In the genomic region with DNA sequence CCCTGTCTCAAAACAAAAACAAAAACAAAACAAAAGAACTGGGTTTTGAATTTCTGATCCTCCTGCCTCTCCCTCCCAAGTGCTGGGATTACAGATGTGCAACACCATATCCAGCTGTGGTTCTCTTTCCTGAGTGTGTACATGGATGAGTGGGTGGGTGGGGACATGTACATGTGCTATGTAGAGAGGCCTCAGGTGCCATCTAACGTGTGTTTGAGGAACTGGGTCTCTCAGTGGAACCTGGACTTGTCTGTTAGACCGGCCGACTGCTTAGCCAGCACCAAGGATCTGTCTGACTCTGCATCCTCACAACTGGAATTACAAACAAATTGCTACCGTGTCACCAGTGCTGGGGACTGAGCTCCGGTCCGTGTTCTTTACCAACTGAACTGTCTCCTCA, we compare ENCODE assay signal across 23 mouse cellular contexts. TPM values are rescaled to one million over a fixed set of nuclear protein-coding genes. Genes with fewer than 3 reads are reported as not detected.
A peak's percentile ranks its signal among the peaks of the same experiment; 100 is the strongest.
DNase-seq lines count a peak whose midpoint lies in the region; ATAC-seq and TF ChIP-seq lines count a peak whose summit lies in the region.
"Had no signal": no experiment of that assay in that cellular context is flagged by ENCODE, and none has a peak within 500 bp of the region (broad histone marks: within the 10 kb centered on the region; RNA-seq: fewer than 3 reads in every experiment).

No protein-coding gene starts in this region.

- no peak for TF ChIP-seq POLR2A in cerebellum, adult 2 months (IDR thresholded peaks at IDR 0.05; ENCODE audit: borderline replicate concordance, insufficient read depth, low read length)

- ATAC-seq in liver, embryonic 16.5 days (ENCODE audit: low read depth) = no peak
- ATAC-seq: forebrain, embryonic 16.5 days had no signal

- TF ChIP-seq CTCF in cerebellum, adult 2 months (IDR thresholded peaks at IDR 0.05; ENCODE audit: borderline replicate concordance, insufficient read depth, low read depth, low read length) = no peak

- H3K4me1 ChIP-seq in liver, embryonic 16.5 days (ENCODE audit: control insufficient read depth, low read depth, low read length) = peaks cover 29% of the 10 kb centered on the region
- H3K4me1 ChIP-seq in cerebellum, adult 2 months (ENCODE audit: control insufficient read depth, insufficient read depth, low read length) = peaks cover 9% of the 10 kb centered on the region

- H3K4me2 ChIP-seq in liver, embryonic 16.5 days (ENCODE audit: low read depth, low read length) = no peak overlapping the region

- DNase-seq in 416B (ENCODE audit: low read depth) (peak; percentile 42), R1 (ENCODE audit: low read depth, low spot score) (peak; percentile 56)
- DNase-seq in CD4-positive helper T cell, adult 2 months (ENCODE audit: low read depth, low spot score) = peak; percentile 12
- no peak for DNase-seq in urinary bladder, postnatal 10 days (ENCODE audit: low spot score)
- DNase-seq in layer of hippocampus, adult 11-12 months (ENCODE audit: low spot score) = no peak
- DNase-seq in cerebellum, adult 2 months = no peak
- DNase-seq: adrenal gland, postnatal 25 days; cerebellum, adult 9-11 months; gastrocnemius, postnatal 10 days; heart, adult 11 months; kidney, adult 8-10 months; kidney, postnatal 10 days; lung, embryonic 14.5 days; right cerebral cortex, postnatal 14 days had no signal

- H3K36me3 ChIP-seq in liver, embryonic 16.5 days (ENCODE audit: control insufficient read depth, insufficient read depth) = no peaks in the 10 kb centered on the region
- H3K36me3 ChIP-seq: hindbrain, embryonic 15.5 days had no signal

- WGBS in liver, embryonic 16.5 days (ENCODE audit: insufficient replicate concordance) = 71% methylated on average over 6 of the region's 6 CpGs
- WGBS in cerebellum, adult 2 months = 94% methylated on average over 6 of the region's 6 CpGs

- H3K9ac ChIP-seq in liver, embryonic 16.5 days (ENCODE audit: low read depth, low read length) = no peak overlapping the region
- H3K9ac ChIP-seq: hindbrain, embryonic 15.5 days; limb, embryonic 13.5 days; lung, embryonic 14.5 days had no signal

- no peak overlapping the region for H3K4me3 ChIP-seq in liver, embryonic 16.5 days (ENCODE audit: low read depth, low read length)
- no peak overlapping the region for H3K4me3 ChIP-seq in cerebellum, adult 2 months (replicated peaks; ENCODE audit: insufficient read depth, low read depth, low read length)

- peak overlapping the region; percentile 45; the same call in 1 of the 2 replicates for H3K27ac ChIP-seq in liver, embryonic 16.5 days (ENCODE audit: low read length)
- H3K27ac ChIP-seq in cerebellum, adult 2 months (ENCODE audit: insufficient read depth, low read length) = no peak overlapping the region
- H3K27ac ChIP-seq: hindbrain, embryonic 15.5 days; limb, embryonic 13.5 days; midbrain, embryonic 12.5 days; stomach, postnatal 0 days had no signal

- no peaks in the 10 kb centered on the region for H3K9me3 ChIP-seq in liver, embryonic 16.5 days (replicated peaks; ENCODE audit: control insufficient read depth, low read length)
- H3K9me3 ChIP-seq: forebrain, embryonic 10.5 days; hindbrain, embryonic 15.5 days; limb, embryonic 13.5 days; midbrain, embryonic 12.5 days had no signal

- H3K27me3 ChIP-seq in liver, embryonic 16.5 days (ENCODE audit: control insufficient read depth, insufficient read depth, low read depth, low read length) = no peaks in the 10 kb centered on the region
- no peaks in the 10 kb centered on the region for H3K27me3 ChIP-seq in cerebellum, adult 2 months (ENCODE audit: control insufficient read depth, insufficient read depth, low read length)
- H3K27me3 ChIP-seq: hindbrain, embryonic 15.5 days; limb, embryonic 13.5 days; midbrain, embryonic 12.5 days had no signal

RNA-seq across cellular contexts. Expression of a gene that starts 3.2 kb away (rescaled TPM):
- 21.3 and 23.1 TPM in 2 replicates for polyA plus RNA-seq in liver, embryonic 16.5 days (2015; fragmentation: Nextera tagmentation; extraction: Ambion mirVana)
- polyA plus RNA-seq in cerebellum, adult 2 months (2012; rRNA removed) = 56.0 and 61.7 TPM in 2 replicates

RNA-seq across cellular contexts. Expression of a gene that starts 16.0 kb away (rescaled TPM):
- 15.0 and 21.5 TPM in 2 replicates for polyA plus RNA-seq in liver, embryonic 16.5 days (2015; fragmentation: Nextera tagmentation; extraction: Ambion mirVana)
- polyA plus RNA-seq in cerebellum, adult 2 months (2012; rRNA removed) = 11.3 and 15.1 TPM in 2 replicates

RNA-seq across cellular contexts. Expression of a gene that starts 28.0 kb away (rescaled TPM):
- 60.5 and 62.5 TPM in 2 replicates for polyA plus RNA-seq in liver, embryonic 16.5 days (2015; fragmentation: Nextera tagmentation; extraction: Ambion mirVana)
- polyA plus RNA-seq in cerebellum, adult 2 months (2012; rRNA removed) = 6.7 and 6.8 TPM in 2 replicates

RNA-seq across cellular contexts. Expression of a gene that starts 31.2 kb away (rescaled TPM):
- polyA plus RNA-seq in liver, embryonic 16.5 days (2015; fragmentation: Nextera tagmentation; extraction: Ambion mirVana) = 0.07 and 0.13 TPM in 2 replicates
- 0.25 and 0.31 TPM in 2 replicates for polyA plus RNA-seq in cerebellum, adult 2 months (2012; rRNA removed)
- polyA plus RNA-seq: heart, embryonic 11.5 days; lung, embryonic 14.5 days; macrophage had no signal

RNA-seq across cellular contexts. Expression of a gene that starts 31.3 kb away (rescaled TPM):
- 25.1 and 26.8 TPM in 2 replicates for polyA plus RNA-seq in liver, embryonic 16.5 days (2015; fragmentation: Nextera tagmentation; extraction: Ambion mirVana)
- 14.4 and 14.8 TPM in 2 replicates for polyA plus RNA-seq in cerebellum, adult 2 months (2012; rRNA removed)

Comparison
In these comparisons a context has a peak if more than half of its experiments do, and no peak if none do; other contexts are left out.
1. DNase-seq: peak in 416B (single experiment), CD4-positive helper T cell, adult 2 months (single experiment) and R1 (single experiment); none in urinary bladder, postnatal 10 days (single experiment), layer of hippocampus, adult 11-12 months (single experiment) and cerebellum, adult 2 months (0 of 2).